Mouse (Mus musculus) C2C12 (cell line): ENCODE results near the gene Tpbgl. TPM values are rescaled to one million over a fixed set of nuclear protein-coding genes. Genes with fewer than 3 reads are reported as not detected.

Experiments
- H3K27me3 ChIP-seq: one replicate; pipeline ENCODE4 v1.6.1; 2011; ENCODE audit not compliant: control insufficient read depth, insufficient read depth, insufficient read length
- H3K36me3 ChIP-seq: one replicate; pipeline ENCODE4 v1.6.1; 2011; ENCODE audit not compliant: control insufficient read depth, insufficient read depth
- H3K4me3 ChIP-seq: one replicate; pipeline ENCODE4 v1.5.1; 2011; ENCODE audit warnings: mild to moderate bottlenecking, control low read depth; ENCODE audit not compliant: poor library complexity, insufficient read depth, severe bottlenecking
- H3K79me2 ChIP-seq: one replicate; pipeline ENCODE4 v1.6.1; 2011; ENCODE audit not compliant: control insufficient read depth, insufficient read depth
- H3K79me3 ChIP-seq: one replicate; pipeline ENCODE4 v1.6.1; 2011; ENCODE audit warnings: low read depth, control low read depth
- H3ac ChIP-seq: one replicate; pipeline ENCODE3; 2011; ENCODE audit warnings: low read depth; ENCODE audit not compliant: control insufficient read depth, insufficient read length
- CEBPB ChIP-seq: IDR thresholded peaks from one replicate; pipeline ENCODE4 v1.6.1; 2011; ENCODE audit warnings: low read depth, mild to moderate bottlenecking, control low read depth, moderate library complexity
- CTCF ChIP-seq: IDR thresholded peaks from one replicate; pipeline ENCODE4 v1.5.1; 2011; ENCODE audit not compliant: control insufficient read depth, insufficient read depth, insufficient read length
- FOSL1 ChIP-seq: IDR thresholded peaks from one replicate; pipeline ENCODE4 v1.8.0; 2011; ENCODE audit warnings: mild to moderate bottlenecking, low read length; ENCODE audit not compliant: poor library complexity, insufficient read depth, severe bottlenecking
- MAX ChIP-seq: IDR thresholded peaks from one replicate; pipeline ENCODE4 v1.6.1; 2011; ENCODE audit warnings: mild to moderate bottlenecking, control low read depth
- MYOD1 ChIP-seq: IDR thresholded peaks from one replicate; pipeline ENCODE4 v1.6.1; 2011; ENCODE audit warnings: low read depth; ENCODE audit not compliant: control insufficient read depth, insufficient read length
- MYOG ChIP-seq: IDR thresholded peaks from one replicate; pipeline ENCODE4 v1.6.1; 2011; ENCODE audit not compliant: control insufficient read depth, insufficient read length; ENCODE audit errors: extremely low read depth
- USF1 ChIP-seq: IDR thresholded peaks from one replicate; pipeline ENCODE4 v1.6.1; 2011; ENCODE audit warnings: low read depth, mild to moderate bottlenecking, control low read depth, moderate library complexity
- polyA plus RNA-seq: library from polyadenylated mRNA; unstranded; fragments of >200 nt; fragmentation: generic; extraction: Trizol; gene quantifications from one replicate; pipeline ENCODE4 v1.2.1, GENCODE M21; 2012; ENCODE audit warnings: missing spikeins

Tpbgl gene
- polyA plus RNA-seq, 1 experiment = not detected

DNA sequence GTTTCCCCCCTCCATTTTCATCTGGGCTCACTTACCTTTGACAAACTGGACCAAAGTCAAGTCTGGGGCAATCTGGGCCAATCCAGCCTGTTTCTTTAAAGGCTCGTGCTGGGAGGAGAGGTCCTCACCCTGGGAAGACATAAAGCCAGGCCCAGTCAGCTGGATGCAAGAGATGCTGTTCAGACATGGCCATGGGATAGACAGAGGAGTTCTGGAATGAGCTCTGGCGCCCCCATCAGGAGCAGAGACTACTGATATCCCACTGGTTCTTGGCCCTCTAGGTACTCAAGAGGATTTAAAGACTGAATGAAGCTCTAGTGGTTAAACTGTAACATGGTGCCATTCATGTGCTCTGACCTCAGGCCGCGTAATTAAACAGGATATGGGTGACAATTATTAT, 44.0 kb upstream of the Tpbgl start:
- TF ChIP-seq CTCF (no peak), MYOG (no peak), MYOD1 (no peak), MAX (no peak), USF1 (no peak), FOSL1 (no peak), CEBPB (no peak)
- Histone ChIP-seq H3K36me3 (no peaks in the 10 kb centered on the region), H3K79me3 (no peaks in the 10 kb centered on the region), H3ac (no peak overlapping the region), H3K27me3 (peaks cover 45% of the 10 kb centered on the region), H3K4me3 (no peak overlapping the region), H3K79me2 (no peaks in the 10 kb centered on the region)

- no peak overlapping the region for H3ac ChIP-seq
- H3K36me3 ChIP-seq = no peaks in the 10 kb centered on the region
- H3K79me2 ChIP-seq = no peaks in the 10 kb centered on the region
- H3K4me3 ChIP-seq = no peak overlapping the region
- no peak for TF ChIP-seq MYOG
- TF ChIP-seq MYOD1 = no peak
- no peak for TF ChIP-seq FOSL1
- no peak for TF ChIP-seq CEBPB
- TF ChIP-seq CTCF = no peak
- no peak for TF ChIP-seq USF1
- TF ChIP-seq MAX = no peak
- H3K27me3 ChIP-seq = peaks cover 50% of the 10 kb centered on the region
- H3K79me3 ChIP-seq = no peaks in the 10 kb centered on the region
These were observed 41.9 kb upstream of the Tpbgl start for GRCm38 (mm10) chr7:99668802-99669201.

GRCm38 (mm10) chr7:99667096-99667495, 40.2 kb upstream of the Tpbgl start:
- Histone ChIP-seq H3K79me2 (no peaks in the 10 kb centered on the region), H3K79me3 (no peaks in the 10 kb centered on the region), H3K4me3 (no peak overlapping the region), H3K36me3 (no peaks in the 10 kb centered on the region), H3ac (no peak overlapping the region), H3K27me3 (peaks cover 56% of the 10 kb centered on the region)
- TF ChIP-seq USF1 (no peak), MAX (no peak), MYOD1 (no peak), MYOG (no peak), CTCF (no peak), FOSL1 (no peak), CEBPB (no peak)

DNA sequence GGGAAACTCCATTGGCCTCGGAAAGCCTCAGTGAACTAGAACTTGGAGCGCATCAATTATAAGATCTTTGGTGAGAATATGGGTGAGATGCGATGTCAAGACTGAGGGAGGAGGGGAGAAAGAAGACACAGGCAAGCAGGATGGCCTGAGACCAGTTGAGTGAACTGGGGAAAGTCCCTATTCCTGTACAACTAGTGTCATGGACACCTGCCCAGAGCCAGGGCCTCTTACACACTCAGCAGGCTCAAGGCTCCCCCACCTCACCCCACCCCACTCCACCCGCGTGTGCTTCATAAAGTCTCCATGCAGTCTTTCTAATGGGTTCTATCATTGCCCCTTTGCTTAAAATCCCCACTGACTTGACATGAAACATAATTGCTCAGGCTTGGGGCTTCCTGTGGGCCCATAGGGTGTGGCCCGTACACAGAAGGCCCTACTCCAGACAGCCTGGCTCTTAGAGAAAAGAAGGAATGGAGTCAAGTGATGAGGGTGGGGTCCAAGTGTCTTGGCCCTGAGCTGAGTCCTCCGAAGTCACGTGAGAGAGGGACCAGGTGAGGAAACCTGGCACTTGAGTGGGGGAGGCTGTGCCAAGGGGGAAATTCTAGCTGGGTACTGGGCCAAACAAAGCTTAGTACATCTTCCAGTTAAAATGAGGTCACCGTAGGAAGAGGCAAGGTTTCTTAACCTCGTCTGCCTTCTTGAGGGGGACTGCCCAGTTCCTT, 39.0 kb upstream of the Tpbgl start:
- H3ac ChIP-seq = no peak overlapping the region
- no peaks in the 10 kb centered on the region for H3K36me3 ChIP-seq
- H3K27me3 ChIP-seq = peaks cover 65% of the 10 kb centered on the region
- TF ChIP-seq CTCF = no peak
- TF ChIP-seq MAX = no peak
- no peak for TF ChIP-seq USF1
- no peak for TF ChIP-seq MYOG
- no peak for TF ChIP-seq MYOD1
- no peak for TF ChIP-seq FOSL1
- TF ChIP-seq CEBPB = no peak
- H3K79me2 ChIP-seq = no peaks in the 10 kb centered on the region
- no peak overlapping the region for H3K4me3 ChIP-seq
- H3K79me3 ChIP-seq = no peaks in the 10 kb centered on the region

- H3K36me3 ChIP-seq = no peaks in the 10 kb centered on the region
- TF ChIP-seq MAX (no peak), USF1 (no peak), FOSL1 (no peak), MYOG (no peak), CTCF (no peak), MYOD1 (no peak), CEBPB (no peak)
- no peaks in the 10 kb centered on the region for H3K79me2 ChIP-seq
- no peak overlapping the region for H3ac ChIP-seq
- H3K79me3 ChIP-seq = no peaks in the 10 kb centered on the region
- no peak overlapping the region for H3K4me3 ChIP-seq
- peaks cover 66% of the 10 kb centered on the region for H3K27me3 ChIP-seq
These were observed 37.9 kb upstream of the Tpbgl start for GRCm38 (mm10) chr7:99664571-99665485.
